Mouse (Mus musculus) 3T3-L1 (cell line): ENCODE data around the gene Pxk.
A peak's percentile ranks its signal among the peaks of the same experiment; 100 is the strongest.
"Not testable (repeated sequence)": the region's sequence is repeated elsewhere in the genome, so short reads cannot be mapped to it uniquely, and the experiment has no call there.

Experiments
- DNase-seq: peaks from one replicate; pipeline ENCODE4 v3.0.0-alpha.2; 2015; ENCODE audit warnings: low read depth, low spot score

Pxk gene

GRCm38 (mm10) chr14:8102676-8103075, 4.7 kb downstream of the Pxk start:
- DNase-seq, result no peak

- no peak for DNase-seq
Measured at GRCm38 (mm10) chr14:8108047-8108446, 10.0 kb downstream of the Pxk start.

GRCm38 (mm10) chr14:8108976-8109375, 11.0 kb downstream of the Pxk start:
- DNase-seq, result no peak

- no peak for DNase-seq
Measured at GRCm38 (mm10) chr14:8111545-8111944, 13.5 kb downstream of the Pxk start.

- DNase-seq, result no peak
Measured at GRCm38 (mm10) chr14:8112036-8112435, 14.0 kb downstream of the Pxk start.

GRCm38 (mm10) chr14:8113616-8114015, 15.6 kb downstream of the Pxk start:
- DNase-seq, result no peak

GRCm38 (mm10) chr14:8114306-8114705, 16.3 kb downstream of the Pxk start:
- no peak for DNase-seq

- no peak for DNase-seq
Measured at GRCm38 (mm10) chr14:8114756-8115155, 16.7 kb downstream of the Pxk start.

GRCm38 (mm10) chr14:8115772-8116171, 17.8 kb downstream of the Pxk start:
- DNase-seq, result no peak

- DNase-seq, result no peak
Measured at GRCm38 (mm10) chr14:8117371-8117770, 19.4 kb downstream of the Pxk start.

- DNase-seq, result no peak
Measured at GRCm38 (mm10) chr14:8119454-8119853, 21.4 kb downstream of the Pxk start.

- DNase-seq, result no peak
Measured at GRCm38 (mm10) chr14:8119904-8120303, 21.9 kb downstream of the Pxk start.

- DNase-seq, result no peak
Measured at GRCm38 (mm10) chr14:8123141-8123540, 25.1 kb downstream of the Pxk start.

- not testable (repeated sequence) for DNase-seq
Measured at GRCm38 (mm10) chr14:8123611-8124010, 25.6 kb downstream of the Pxk start.

GRCm38 (mm10) chr14:8124046-8124881, 26.3 kb downstream of the Pxk start:
- DNase-seq, result no peak

GRCm38 (mm10) chr14:8127971-8128370, 30.0 kb downstream of the Pxk start:
- DNase-seq, result no peak

- no peak for DNase-seq
Measured at GRCm38 (mm10) chr14:8132789-8133188, 34.8 kb downstream of the Pxk start.

- DNase-seq, result peak; percentile 13
Measured at GRCm38 (mm10) chr14:8134234-8134633, 36.2 kb downstream of the Pxk start.

GRCm38 (mm10) chr14:8135130-8135529, 37.1 kb downstream of the Pxk start:
- peak; percentile 82 for DNase-seq

GRCm38 (mm10) chr14:8139724-8140710, 42.0 kb downstream of the Pxk start:
- DNase-seq, result no peak

GRCm38 (mm10) chr14:8141131-8141530, 43.1 kb downstream of the Pxk start:
- DNase-seq, result no peak
